Mouse (Mus musculus) neural tube, embryonic 13.5 days (tissue): ENCODE measurements around the gene Spp1. TPM values are rescaled to one million over a fixed set of nuclear protein-coding genes. Genes with fewer than 3 reads are reported as not detected.

ENCODE experiments used
- ATAC-seq: fragments of 200-750 bp; cut with Nextera tagmentation; 2 replicates; pipeline ENCODE4 v1.8.0; 2017; ENCODE audit warnings: low read depth, mild to moderate bottlenecking, moderate TSS enrichment, moderate library complexity
- H3K27ac ChIP-seq: fragments of 300-500 bp; sonication (generic); replicated peaks from 2 replicates; pipeline ENCODE4 v1.5.1; 2015; ENCODE audit warnings: moderate library complexity, mild to moderate bottlenecking, inconsistent platforms
- H3K27me3 ChIP-seq: fragments of 300-500 bp; sonication (generic); 2 replicates; pipeline ENCODE4 v1.6.1; 2015; ENCODE audit warnings: mild to moderate bottlenecking, inconsistent platforms
- H3K36me3 ChIP-seq: fragments of 300-500 bp; sonication (generic); 2 replicates; pipeline ENCODE4 v1.6.1; 2015; ENCODE audit warnings: mild to moderate bottlenecking, inconsistent platforms
- H3K4me1 ChIP-seq: fragments of 300-500 bp; sonication (generic); replicated peaks from 2 replicates; pipeline ENCODE4 v1.6.1; 2015; ENCODE audit warnings: inconsistent platforms
- H3K4me2 ChIP-seq: fragments of 300-500 bp; sonication (generic); 2 replicates; pipeline ENCODE4 v1.6.1; 2015; ENCODE audit warnings: inconsistent platforms, mild to moderate bottlenecking, moderate library complexity
- H3K4me3 ChIP-seq: fragments of 300-500 bp; sonication (generic); 2 replicates; pipeline ENCODE4 v1.5.1; 2015; ENCODE audit warnings: mild to moderate bottlenecking, inconsistent platforms
- H3K9ac ChIP-seq: fragments of 300-500 bp; sonication (generic); 2 replicates; pipeline ENCODE4 v1.6.1; 2015; ENCODE audit warnings: moderate library complexity, mild to moderate bottlenecking, inconsistent platforms
- H3K9me3 ChIP-seq: fragments of 300-500 bp; sonication (generic); 2 replicates; pipeline ENCODE4 v1.6.1; 2016; ENCODE audit warnings: inconsistent platforms
- WGBS: fragments of 180-500 bp; shearing (Covaris S2); methylation state at CpG from one replicate; pipeline ENCODE4 v1.1.7; 2015; 5-methylcytosine and 5-hydroxymethylcytosine counted together
- polyA plus RNA-seq: library from polyadenylated mRNA; unstranded; fragments of >200 nt; fragmentation: Nextera tagmentation; extraction: Ambion mirVana; gene quantifications from 2 replicates; pipeline ENCODE4 v1.2.1, GENCODE M21; 2015

Spp1 gene
- polyA plus RNA-seq, 1 experiment from 2014 or later = 14.1 TPM

- WGBS = 85% methylated on average over 12 of the region's 12 CpGs
- no peak for ATAC-seq
- H3K36me3 ChIP-seq = peaks cover 48% of the 10 kb centered on the region
- H3K27ac ChIP-seq = no peak overlapping the region
- H3K9me3 ChIP-seq = no peaks in the 10 kb centered on the region
- H3K4me3 ChIP-seq = no peak overlapping the region
- H3K4me1 ChIP-seq = peaks cover 14% of the 10 kb centered on the region
- no peaks in the 10 kb centered on the region for H3K27me3 ChIP-seq
- no peak overlapping the region for H3K4me2 ChIP-seq
- H3K9ac ChIP-seq = no peak overlapping the region
These were observed 30.8 kb downstream of the Spp1 start for GRCm38 (mm10) chr5:104465731-104466130.

GRCm38 (mm10) chr5:104466816-104467215 is 31.9 kb downstream of the Spp1 start:
- H3K4me2 ChIP-seq = no peak overlapping the region
- H3K27me3 ChIP-seq = no peaks in the 10 kb centered on the region
- ATAC-seq = no peak
- no peak overlapping the region for H3K4me3 ChIP-seq
- H3K4me1 ChIP-seq = 0 out of 2 replicates have a peak, but pooled peaks cover 7% of the 10 kb centered on the region
- no peak overlapping the region for H3K9ac ChIP-seq
- no peak overlapping the region for H3K27ac ChIP-seq
- H3K36me3 ChIP-seq = peaks cover 57% of the 10 kb centered on the region
- no peaks in the 10 kb centered on the region for H3K9me3 ChIP-seq
- WGBS = 93% methylated on average over 16 of the region's 16 CpGs

DNA sequence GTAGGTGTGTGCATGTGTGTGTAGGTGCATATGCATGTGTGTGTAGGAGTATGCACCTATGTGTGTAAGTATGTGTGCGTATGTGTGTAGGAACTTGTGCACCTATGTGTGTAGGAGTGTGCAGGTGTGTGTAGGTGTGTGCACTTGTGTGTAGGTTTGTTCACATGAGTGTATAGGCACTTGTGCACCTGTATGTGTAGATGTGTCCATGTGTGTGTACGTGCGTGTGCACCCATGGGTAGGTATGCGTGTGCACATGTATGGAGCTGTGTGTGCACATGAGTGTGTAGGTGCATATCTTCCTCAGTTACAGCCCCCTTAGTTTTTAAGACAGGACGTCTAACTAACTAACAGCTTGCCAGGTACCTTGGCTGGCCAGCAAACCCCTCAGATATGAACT is 33.7 kb downstream of the Spp1 start:
- 90% methylated on average over 5 of the region's 5 CpGs for WGBS
- Histone ChIP-seq H3K36me3 (peaks cover 73% of the 10 kb centered on the region), H3K27ac (no peak overlapping the region), H3K4me2 (no peak overlapping the region), H3K9me3 (no peaks in the 10 kb centered on the region), H3K9ac (no peak overlapping the region), H3K4me3 (no peak overlapping the region), H3K27me3 (no peaks in the 10 kb centered on the region), H3K4me1 (no peaks in the 10 kb centered on the region)
- ATAC-seq = no peak

- H3K9ac ChIP-seq = no peak overlapping the region
- no peak overlapping the region for H3K4me2 ChIP-seq
- H3K4me1 ChIP-seq = no peaks in the 10 kb centered on the region
- no peaks in the 10 kb centered on the region for H3K9me3 ChIP-seq
- no peak overlapping the region for H3K4me3 ChIP-seq
- peaks cover 55% of the 10 kb centered on the region for H3K36me3 ChIP-seq
- H3K27ac ChIP-seq = no peak overlapping the region
- 88% methylated on average over 5 of the region's 5 CpGs for WGBS
- no peaks in the 10 kb centered on the region for H3K27me3 ChIP-seq
- ATAC-seq = no peak
These were observed 36.1 kb downstream of the Spp1 start for GRCm38 (mm10) chr5:104470981-104471391.

GRCm38 (mm10) chr5:104472371-104472770 is 37.5 kb downstream of the Spp1 start:
- no peak overlapping the region for H3K9ac ChIP-seq
- H3K9me3 ChIP-seq = no peaks in the 10 kb centered on the region
- H3K4me2 ChIP-seq = no peak overlapping the region
- 91% methylated on average over 8 of the region's 8 CpGs for WGBS
- no peaks in the 10 kb centered on the region for H3K4me1 ChIP-seq
- no peak for ATAC-seq
- H3K36me3 ChIP-seq = peaks cover 50% of the 10 kb centered on the region
- H3K4me3 ChIP-seq = no peak overlapping the region
- no peaks in the 10 kb centered on the region for H3K27me3 ChIP-seq
- no peak overlapping the region for H3K27ac ChIP-seq

GRCm38 (mm10) chr5:104480367-104480766 is 45.4 kb downstream of the Spp1 start:
- no peak overlapping the region for H3K4me3 ChIP-seq
- no peaks in the 10 kb centered on the region for H3K9me3 ChIP-seq
- H3K4me2 ChIP-seq = no peak overlapping the region
- WGBS = 87% methylated on average over 7 of the region's 7 CpGs
- no peak overlapping the region for H3K9ac ChIP-seq
- ATAC-seq = no peak
- H3K27ac ChIP-seq = no peak overlapping the region
- peaks cover 73% of the 10 kb centered on the region for H3K36me3 ChIP-seq
- H3K27me3 ChIP-seq = no peaks in the 10 kb centered on the region
- H3K4me1 ChIP-seq = no peaks in the 10 kb centered on the region

DNA sequence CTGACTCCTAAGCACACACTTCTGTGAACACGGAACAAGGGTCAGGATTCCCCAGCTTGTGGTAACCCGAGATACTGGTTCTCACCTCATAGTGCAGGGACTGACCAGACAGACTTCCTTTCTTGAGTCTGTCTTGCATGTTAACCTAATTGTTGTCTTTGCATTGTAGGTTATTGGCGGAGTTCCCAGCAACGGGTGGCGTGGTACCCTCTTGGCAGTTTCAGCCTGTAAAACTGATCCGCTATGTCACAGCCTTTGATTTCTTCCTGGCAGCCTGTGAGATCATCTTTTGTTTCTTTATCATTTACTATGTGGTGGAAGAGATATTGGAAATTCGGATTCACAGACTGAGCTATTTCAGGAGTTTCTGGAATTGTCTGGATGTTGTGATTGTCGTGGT is 47.9 kb downstream of the Spp1 start:
- no peak for ATAC-seq
- H3K9me3 ChIP-seq = no peaks in the 10 kb centered on the region
- H3K27me3 ChIP-seq = no peaks in the 10 kb centered on the region
- no peak overlapping the region for H3K27ac ChIP-seq
- H3K4me2 ChIP-seq = no peak overlapping the region
- H3K4me3 ChIP-seq = no peak overlapping the region
- peaks cover 83% of the 10 kb centered on the region for H3K36me3 ChIP-seq
- WGBS = 73% methylated on average over 8 of the region's 8 CpGs
- no peaks in the 10 kb centered on the region for H3K4me1 ChIP-seq
- no peak overlapping the region for H3K9ac ChIP-seq

Other genes with a start within 250 kb of the Spp1 start
- 0.48 and 0.87 TPM in 2 replicates for gene Dmp1, start 232.5 kb upstream of the Spp1 start, polyA plus RNA-seq
- gene Ibsp, start 135.9 kb upstream of the Spp1 start, polyA plus RNA-seq = 0.21 and 1.6 TPM in 2 replicates
- not detected in 2 replicates for gene Mepe, start 109.8 kb upstream of the Spp1 start, polyA plus RNA-seq
- gene Pkd2, start 24.3 kb downstream of the Spp1 start, polyA plus RNA-seq = 9.4 and 9.6 TPM in 2 replicates
- gene BC005561, start 73.2 kb downstream of the Spp1 start, polyA plus RNA-seq = 13.8 and 14.3 TPM in 2 replicates